Mouse (Mus musculus) gastrocnemius, postnatal 14 days (tissue): ENCODE results near the gene Dhfr. TPM values are rescaled to one million over a fixed set of nuclear protein-coding genes. Genes with fewer than 3 reads are reported as not detected.

Experiments
- DNase-seq: peaks from one replicate; pipeline ENCODE4 v3.0.0; 2021; ENCODE audit warnings: mixed read lengths
- intact Hi-C: fragments of 180-260 bp; cut with DNase I; formaldehyde crosslinking; loops from one replicate; pipeline ENCODE4 v1.15.1; 2025; ENCODE audit warnings: low total_unique reads
- long read RNA-seq, 2 experiments: library from polyadenylated mRNA; stranded (forward); transcript quantifications; one replicate each; pipeline ENCODE4 v2.0.0; 2021
- total RNA-seq, 2 experiments: library from RNA; stranded (reverse); gene quantifications; 2 replicates each; pipeline ENCODE4 v1.2.3; 2021

The Dhfr gene
- 1 to 10 TPM; 1.1 to 1.2 TPM for total RNA-seq
- long read RNA-seq, experiment 1, full-length matches to known transcripts, result 1 of 2 reads
- long read RNA-seq, experiment 1, partial matches to known transcripts, result 1 of 2 reads
- long read RNA-seq, experiment 1, other reads (novel, unspliced or antisense), result 0 of 2 reads
- long read RNA-seq, experiment 2, full-length matches to known transcripts, result 3 of 3 reads
- long read RNA-seq, experiment 2, partial matches to known transcripts, result 0 of 3 reads
- long read RNA-seq, experiment 2, other reads (novel, unspliced or antisense), result 0 of 3 reads

- DNase-seq, result peak; percentile 97
- intact Hi-C loops, result no loop called here
Measured at GRCm38 (mm10) chr13:92354456-92355271, at the start of gene Dhfr, which contains the start of gene Msh3. Gene Dhfr, plus strand, starts transcription at chr13:92354726. Gene Msh3, minus strand, starts transcription at chr13:92355003.

DNA sequence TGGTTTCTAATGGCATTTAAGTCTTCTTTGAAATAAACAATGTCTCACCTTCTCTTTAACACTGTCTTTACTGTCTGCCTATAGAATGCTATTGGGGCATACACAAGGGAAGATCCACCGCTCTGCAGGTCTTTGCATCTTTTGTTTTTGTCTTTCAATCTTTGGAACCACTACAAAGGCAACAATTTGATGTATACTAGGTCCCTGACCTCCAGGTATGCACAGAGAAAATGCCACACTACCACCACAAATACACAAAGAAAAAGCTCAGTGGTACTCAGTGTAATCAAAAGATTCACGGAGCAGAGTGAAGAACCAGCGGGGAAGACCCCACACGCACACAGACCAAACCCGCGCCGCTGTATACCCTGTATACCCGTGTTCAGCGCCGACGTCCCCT is 48.8 kb upstream of the Dhfr start, which contains the start of gene Gm20379:
Gene Gm20379, plus strand, starts transcription at position 301 of the 400 bp plus-strand sequence.
- no peak for DNase-seq
- intact Hi-C loops, result no loop called here

DNA sequence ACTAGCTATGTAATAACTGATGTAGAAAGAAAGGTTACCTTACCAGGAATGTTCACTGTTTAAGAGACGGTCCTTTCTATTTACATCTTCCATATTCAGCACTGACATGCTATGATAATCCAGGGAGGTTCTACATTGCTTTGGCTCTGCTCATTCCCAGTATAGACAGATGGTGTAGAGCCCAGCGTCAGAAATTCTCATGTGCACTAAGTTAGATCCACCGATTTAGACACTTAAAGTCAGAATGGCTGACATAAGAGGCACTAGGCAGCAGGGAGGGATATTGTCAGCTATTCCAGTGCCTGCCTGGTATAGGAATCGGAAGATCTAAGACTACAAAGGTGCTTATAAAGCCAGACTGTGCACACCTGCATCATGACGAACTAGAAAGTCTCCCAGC is 39.9 kb upstream of the Dhfr start:
- intact Hi-C loops, result no loop called here
- no peak for DNase-seq

GRCm38 (mm10) chr13:92320770-92321169 is 33.8 kb upstream of the Dhfr start:
- intact Hi-C loops, result no loop called here
- no peak for DNase-seq

GRCm38 (mm10) chr13:92326030-92326429 is 28.5 kb upstream of the Dhfr start:
- no peak for DNase-seq
- intact Hi-C loops, result no loop called here

- intact Hi-C loops, result no loop called here
- DNase-seq, result no peak
Measured at GRCm38 (mm10) chr13:92328000-92328399, 26.5 kb upstream of the Dhfr start.

DNA sequence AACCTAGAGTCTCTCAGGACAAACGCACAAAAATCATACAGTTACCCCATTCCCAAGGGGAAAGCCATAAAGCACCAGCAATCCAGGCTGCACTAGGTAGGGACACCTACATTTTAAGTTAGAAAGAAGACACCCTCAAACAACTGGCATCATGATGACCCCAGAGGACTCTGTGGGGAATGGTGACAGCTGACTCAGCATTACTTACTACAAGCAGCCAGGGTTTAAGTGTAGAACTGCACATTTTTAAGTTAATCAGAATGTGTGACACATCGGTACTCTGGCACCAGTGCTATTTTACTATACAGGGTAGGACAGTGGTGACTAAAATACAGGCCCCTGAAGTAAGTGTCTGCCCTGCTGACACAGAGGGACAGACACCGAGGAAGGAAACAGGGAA is 23.9 kb upstream of the Dhfr start:
- DNase-seq, result no peak
- intact Hi-C loops, result no loop called here

DNA sequence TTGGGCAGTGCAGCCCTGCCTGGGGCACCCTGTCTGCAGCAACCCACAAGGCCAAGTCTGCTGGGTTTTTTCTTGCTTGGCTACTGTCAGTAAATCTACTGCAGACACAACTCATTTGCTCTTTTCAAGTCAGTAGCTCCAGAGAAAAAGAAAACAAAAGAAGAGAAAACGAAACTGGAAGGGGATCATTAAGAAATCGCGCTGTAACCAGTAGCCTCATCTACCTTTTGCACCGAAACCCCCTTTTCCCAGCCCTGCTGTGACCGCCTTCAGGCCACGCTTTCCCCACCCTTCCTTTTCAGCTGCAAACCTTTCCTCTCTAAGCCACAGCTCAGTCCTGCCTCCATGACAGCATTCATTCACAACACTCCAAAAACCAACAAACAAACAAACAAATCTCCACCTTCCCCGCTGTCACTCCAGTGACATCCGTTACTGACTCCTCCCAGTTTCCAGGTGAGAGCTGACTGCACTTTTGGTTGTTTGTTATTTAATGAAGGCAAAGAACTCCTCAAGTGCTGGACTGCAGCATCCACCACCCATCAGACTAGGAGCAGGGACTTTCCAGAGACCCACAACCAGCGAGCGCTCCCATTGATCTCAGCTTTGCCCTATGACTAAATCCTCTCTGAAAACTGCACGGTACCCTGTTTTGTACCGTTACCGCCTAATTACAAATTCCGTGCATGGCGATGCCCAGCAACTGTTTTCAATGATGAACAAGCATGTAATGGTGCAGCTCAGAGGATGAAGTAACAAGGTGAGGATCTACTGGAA is 22.2 kb upstream of the Dhfr start:
- DNase-seq, result no peak
- intact Hi-C loops, result no loop called here

DNA sequence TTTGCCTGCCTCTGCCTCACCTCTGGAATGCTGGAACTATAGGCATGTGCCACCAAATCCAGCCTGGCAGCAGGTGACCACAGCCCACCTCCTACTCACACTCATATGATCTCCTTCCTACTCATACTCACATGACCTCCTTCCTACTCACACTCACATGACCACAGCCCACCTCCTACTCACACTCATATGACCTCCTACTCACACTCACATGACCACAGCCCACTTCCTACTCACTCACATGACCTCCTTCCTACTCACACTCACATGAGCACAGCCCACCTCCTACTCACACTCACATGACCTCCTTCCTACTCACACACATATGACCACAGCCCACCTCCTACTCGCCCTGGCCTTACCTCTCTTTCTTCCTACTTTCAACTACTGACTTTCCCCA is 17.7 kb upstream of the Dhfr start:
- DNase-seq, result no peak
- intact Hi-C loops, result loop anchor here (2.0 kb wide), 1 partner anchor 430 kb away; no protein-coding TSS in a partner anchor

DNA sequence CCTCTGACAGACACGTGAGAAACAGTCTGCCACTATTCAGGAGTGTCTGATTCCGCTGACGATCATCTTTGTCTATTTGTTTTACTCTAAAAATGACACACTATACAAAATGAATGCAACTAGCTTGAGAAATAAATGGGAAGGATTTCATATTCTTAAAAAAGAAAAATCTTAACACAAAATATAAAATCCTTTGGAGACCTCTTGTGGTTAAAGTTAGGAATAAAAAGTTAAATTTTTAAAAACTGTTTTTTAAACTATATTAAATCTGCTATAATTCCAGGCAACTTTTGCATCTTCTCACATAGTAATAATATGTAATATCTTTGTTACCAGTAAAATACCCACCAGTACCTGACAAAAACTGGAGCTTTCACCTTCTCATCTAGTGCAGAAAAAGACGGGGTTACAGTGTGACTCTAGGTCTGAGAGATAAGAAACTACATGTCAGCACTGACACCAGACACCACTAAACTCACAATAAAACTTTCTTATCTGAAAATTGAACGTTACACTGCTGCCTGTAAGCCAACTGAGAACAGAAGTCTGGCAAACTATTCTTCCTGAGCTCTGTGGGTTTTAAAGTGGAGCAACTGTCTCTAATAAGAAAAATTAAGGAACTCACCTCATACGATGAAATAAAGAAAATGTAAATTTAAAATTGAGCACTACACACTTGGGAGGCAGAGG is 16.6 kb upstream of the Dhfr start:
- intact Hi-C loops, result loop anchor here (2.0 kb wide), 1 partner anchor 431 kb away; no protein-coding TSS in a partner anchor
- no peak for DNase-seq

GRCm38 (mm10) chr13:92339787-92340186 is 14.7 kb upstream of the Dhfr start:
- DNase-seq, result no peak
- intact Hi-C loops, result no loop called here

- intact Hi-C loops, result no loop called here
Measured at GRCm38 (mm10) chr13:92344033-92344432, 10.5 kb upstream of the Dhfr start.

GRCm38 (mm10) chr13:92346338-92346737 is 8.2 kb upstream of the Dhfr start:
- intact Hi-C loops, result no loop called here

More at GRCm38 (mm10) chr13:92344033-92344432, 10.5 kb upstream of the Dhfr start:
- DNase-seq, result no peak

DNA sequence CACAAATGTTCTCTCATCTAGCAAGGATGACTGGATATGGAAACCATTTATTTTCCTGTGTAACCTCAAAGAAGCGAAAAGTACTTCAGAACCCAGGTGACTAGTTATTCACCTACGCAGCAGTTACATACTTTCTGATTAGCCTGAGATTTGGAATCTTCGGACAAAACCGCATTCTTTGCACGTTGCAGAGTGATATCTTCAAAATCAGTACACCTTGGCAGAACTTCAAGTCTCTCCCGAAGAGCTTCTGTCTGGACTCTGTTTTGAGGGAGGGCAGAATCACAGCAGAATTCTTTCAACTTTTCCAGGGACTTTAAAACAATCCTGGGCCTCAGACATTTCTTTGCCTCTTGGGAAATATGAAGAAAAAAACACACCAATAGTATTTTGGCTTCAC is 3.4 kb upstream of the Dhfr start:
- intact Hi-C loops, result no loop called here
- no peak for DNase-seq

More at GRCm38 (mm10) chr13:92346338-92346737, 8.2 kb upstream of the Dhfr start:
- DNase-seq, result no peak

GRCm38 (mm10) chr13:92353956-92354355 is 570 bp upstream of the Dhfr start:
- intact Hi-C loops, result no loop called here
- no peak for DNase-seq

GRCm38 (mm10) chr13:92355272-92355643 is 732 bp downstream of the Dhfr start:
- intact Hi-C loops, result no loop called here
- no peak for DNase-seq

- intact Hi-C loops, result no loop called here
- DNase-seq, result no peak
Measured at GRCm38 (mm10) chr13:92356376-92356775, 1.9 kb downstream of the Dhfr start.

- intact Hi-C loops, result no loop called here
- no peak for DNase-seq
Measured at GRCm38 (mm10) chr13:92357644-92358043, 3.1 kb downstream of the Dhfr start.

DNA sequence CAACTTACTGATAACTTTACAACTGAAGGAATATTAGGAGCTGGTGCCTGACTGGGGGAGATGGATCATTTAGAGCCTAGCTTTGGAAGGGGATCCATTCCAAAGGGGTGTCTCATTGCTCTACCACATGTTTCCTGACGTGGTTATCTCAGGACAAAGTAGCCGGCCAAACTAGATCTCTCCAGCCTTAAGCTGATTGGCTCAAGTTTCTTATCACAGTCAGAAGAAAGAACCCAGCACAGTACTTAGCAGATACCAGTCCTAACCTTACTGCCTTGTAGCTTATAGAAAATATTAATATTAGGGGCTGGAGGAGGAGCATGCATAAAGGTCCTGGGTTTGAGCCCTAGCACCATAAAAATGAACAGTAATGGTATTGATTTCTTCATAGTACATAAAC is 7.1 kb downstream of the Dhfr start:
- DNase-seq, result no peak
- intact Hi-C loops, result loop anchor here (10.0 kb wide), 1 partner anchor 113 kb away; no protein-coding TSS in a partner anchor
